Mouse (Mus musculus) neural tube, embryonic 11.5 days (tissue): ENCODE data around the gene Aldh1l1. TPM values are rescaled to one million over a fixed set of nuclear protein-coding genes. Genes with fewer than 3 reads are reported as not detected.

Experiments
- ATAC-seq: fragments of 200-750 bp; cut with Nextera tagmentation; 2 replicates; pipeline ENCODE4 v1.8.0; 2017; ENCODE audit warnings: moderate number of reproducible peaks, mild to moderate bottlenecking, moderate TSS enrichment, moderate library complexity; ENCODE audit not compliant: insufficient read depth, low FRiP score, low TSS enrichment
- DNase-seq: peaks from one replicate; pipeline ENCODE4 v3.0.0-alpha.2; 2015; ENCODE audit warnings: low spot score
- H3K27ac ChIP-seq: fragments of 300-500 bp; sonication (generic); 2 replicates; pipeline ENCODE4 v1.5.1; 2014; ENCODE audit warnings: low read depth, mild to moderate bottlenecking, low read length
- H3K27me3 ChIP-seq: fragments of 300-500 bp; sonication (generic); 2 replicates; pipeline ENCODE4 v1.6.1; 2014; ENCODE audit warnings: mild to moderate bottlenecking, low read length, mixed read lengths; ENCODE audit not compliant: control insufficient read depth, insufficient read depth
- H3K36me3 ChIP-seq: fragments of 300-500 bp; sonication (generic); 2 replicates; pipeline ENCODE4 v1.6.1; 2014; ENCODE audit warnings: mild to moderate bottlenecking, low read length, moderate library complexity, mixed read lengths; ENCODE audit not compliant: control insufficient read depth, insufficient read depth
- H3K4me1 ChIP-seq: fragments of 300-500 bp; sonication (generic); 2 replicates; pipeline ENCODE4 v1.6.1; 2014; ENCODE audit warnings: low read length, mixed read lengths; ENCODE audit not compliant: control insufficient read depth, insufficient read depth
- H3K4me2 ChIP-seq: fragments of 300-500 bp; sonication (generic); 2 replicates; pipeline ENCODE4 v1.6.1; 2014; ENCODE audit warnings: low read depth, mild to moderate bottlenecking, moderate library complexity
- H3K4me3 ChIP-seq: fragments of 300-500 bp; sonication (generic); 2 replicates; pipeline ENCODE4 v1.5.1; 2014; ENCODE audit warnings: low read depth, low read length
- H3K9ac ChIP-seq: fragments of 300-500 bp; sonication (generic); 2 replicates; pipeline ENCODE4 v1.6.1; 2014; ENCODE audit warnings: mild to moderate bottlenecking, low read length
- H3K9me3 ChIP-seq: fragments of 300-500 bp; sonication (generic); 2 replicates; pipeline ENCODE4 v1.6.1; 2016; ENCODE audit warnings: low read length; ENCODE audit not compliant: control insufficient read depth
- WGBS: fragments of 180-500 bp; shearing (Covaris S2); extraction: QIAGEN DNeasy Blood & Tissue Kit; methylation state at CpG from one replicate; pipeline ENCODE4 v1.1.7; 2014; 5-methylcytosine and 5-hydroxymethylcytosine counted together
- polyA plus RNA-seq: library from polyadenylated mRNA; unstranded; fragments of >200 nt; fragmentation: Nextera tagmentation; extraction: Ambion mirVana; gene quantifications from 2 replicates; pipeline ENCODE4 v1.2.1, GENCODE M21; 2014

The Aldh1l1 gene
- polyA plus RNA-seq, 1 experiment from 2014 or later, result 0.97 TPM

- Histone ChIP-seq H3K4me1 (no peaks in the 10 kb centered on the region), H3K4me2 (no peak overlapping the region), H3K27me3 (no peaks in the 10 kb centered on the region), H3K9ac (no peak overlapping the region), H3K36me3 (no peaks in the 10 kb centered on the region), H3K27ac (no peak overlapping the region), H3K9me3 (no peaks in the 10 kb centered on the region), H3K4me3 (no peak overlapping the region)
- ATAC-seq (no peak), DNase-seq (no peak)
- 81% methylated on average over 16 of the region's 16 CpGs for WGBS
Observed at GRCm38 (mm10) chr6:90506673-90507311, 20.6 kb downstream of the Aldh1l1 start.

DNA sequence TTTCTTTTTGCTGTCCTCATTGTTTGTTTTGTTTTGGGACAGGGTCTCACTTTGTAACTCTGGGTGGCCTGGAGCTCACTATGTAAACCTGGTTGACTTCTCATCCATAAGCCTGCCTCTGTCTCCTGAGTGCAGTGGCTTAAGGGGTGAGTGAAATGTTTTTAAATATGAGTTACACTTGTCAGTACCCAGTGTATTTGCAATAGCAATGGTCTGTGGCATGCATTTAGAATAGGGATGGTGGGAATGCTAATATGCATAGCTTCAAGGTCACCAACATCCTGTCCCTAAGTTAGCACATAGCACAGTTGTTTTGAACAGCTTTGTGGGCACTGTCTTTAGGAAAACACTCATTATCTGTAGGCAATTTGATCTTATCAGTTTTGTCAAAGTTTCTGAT, 21.2 kb downstream of the Aldh1l1 start:
- Histone ChIP-seq H3K9me3 (no peaks in the 10 kb centered on the region), H3K9ac (no peak overlapping the region), H3K4me3 (no peak overlapping the region), H3K4me1 (no peaks in the 10 kb centered on the region), H3K27ac (no peak overlapping the region), H3K36me3 (no peaks in the 10 kb centered on the region), H3K4me2 (no peak overlapping the region), H3K27me3 (no peaks in the 10 kb centered on the region)
- ATAC-seq (no peak), DNase-seq (no peak)

GRCm38 (mm10) chr6:90508197-90508624, 22.0 kb downstream of the Aldh1l1 start:
- H3K27me3 ChIP-seq, result no peaks in the 10 kb centered on the region
- H3K4me1 ChIP-seq, result no peaks in the 10 kb centered on the region
- H3K9me3 ChIP-seq, result no peaks in the 10 kb centered on the region
- H3K9ac ChIP-seq, result no peak overlapping the region
- no peak overlapping the region for H3K4me2 ChIP-seq
- H3K27ac ChIP-seq, result no peak overlapping the region
- ATAC-seq (no peak), DNase-seq (peak; percentile 22)
- 63% methylated on average over 4 of the region's 4 CpGs for WGBS
- H3K4me3 ChIP-seq, result no peak overlapping the region
- H3K36me3 ChIP-seq, result no peaks in the 10 kb centered on the region

DNA sequence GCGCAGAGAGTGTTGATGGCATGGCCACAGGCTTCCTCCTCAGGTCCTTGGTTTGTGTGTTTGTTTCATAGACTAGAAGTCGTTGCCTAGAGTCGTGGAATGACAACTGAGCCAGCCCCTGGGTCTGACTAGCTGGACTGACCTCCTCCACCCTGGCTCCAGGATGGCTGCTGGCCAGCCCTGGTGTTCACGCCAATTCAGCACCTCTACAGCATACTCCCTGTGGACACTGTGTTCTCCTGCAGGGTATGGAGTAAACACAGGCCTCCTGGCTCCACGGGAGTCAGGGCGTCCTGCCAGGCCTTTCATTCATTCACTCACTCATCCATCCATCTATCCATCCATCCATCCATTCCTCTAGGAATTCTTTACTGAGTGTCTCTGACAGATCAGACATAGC, 22.9 kb downstream of the Aldh1l1 start:
- no peaks in the 10 kb centered on the region for H3K4me1 ChIP-seq
- ATAC-seq (no peak), DNase-seq (no peak)
- no peaks in the 10 kb centered on the region for H3K36me3 ChIP-seq
- H3K27me3 ChIP-seq, result no peaks in the 10 kb centered on the region
- no peak overlapping the region for H3K9ac ChIP-seq
- no peak overlapping the region for H3K4me2 ChIP-seq
- H3K9me3 ChIP-seq, result no peaks in the 10 kb centered on the region
- WGBS, result 81% methylated on average over 6 of the region's 6 CpGs
- H3K4me3 ChIP-seq, result no peak overlapping the region
- H3K27ac ChIP-seq, result no peak overlapping the region

DNA sequence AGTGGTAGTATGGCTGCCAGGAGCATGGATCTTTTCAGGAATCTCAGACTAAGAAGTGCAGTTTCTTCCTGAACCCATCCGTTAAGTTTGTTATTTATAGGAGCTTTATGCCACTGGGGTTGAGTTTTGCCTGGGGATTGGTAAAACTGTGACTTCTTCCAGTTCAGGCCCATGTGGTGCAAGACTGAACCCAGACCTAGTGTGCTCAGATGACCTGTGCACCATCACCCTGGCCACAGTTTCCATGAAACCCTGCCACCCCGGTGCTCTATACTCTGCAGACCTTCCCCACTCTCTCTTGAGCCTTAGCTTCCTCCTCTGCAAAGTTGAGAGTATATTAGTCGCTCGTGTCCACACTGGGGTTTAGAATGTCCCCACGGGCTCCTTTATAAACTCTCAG, 26.2 kb downstream of the Aldh1l1 start:
- DNase-seq, result no peak
- H3K9me3 ChIP-seq, result no peaks in the 10 kb centered on the region
- 94% methylated on average over 5 of the region's 5 CpGs for WGBS
- no peaks in the 10 kb centered on the region for H3K27me3 ChIP-seq
- no peak for ATAC-seq
- H3K27ac ChIP-seq, result no peak overlapping the region
- H3K9ac ChIP-seq, result no peak overlapping the region
- no peak overlapping the region for H3K4me3 ChIP-seq
- H3K4me2 ChIP-seq, result no peak overlapping the region
- H3K4me1 ChIP-seq, result no peaks in the 10 kb centered on the region
- no peaks in the 10 kb centered on the region for H3K36me3 ChIP-seq

DNA sequence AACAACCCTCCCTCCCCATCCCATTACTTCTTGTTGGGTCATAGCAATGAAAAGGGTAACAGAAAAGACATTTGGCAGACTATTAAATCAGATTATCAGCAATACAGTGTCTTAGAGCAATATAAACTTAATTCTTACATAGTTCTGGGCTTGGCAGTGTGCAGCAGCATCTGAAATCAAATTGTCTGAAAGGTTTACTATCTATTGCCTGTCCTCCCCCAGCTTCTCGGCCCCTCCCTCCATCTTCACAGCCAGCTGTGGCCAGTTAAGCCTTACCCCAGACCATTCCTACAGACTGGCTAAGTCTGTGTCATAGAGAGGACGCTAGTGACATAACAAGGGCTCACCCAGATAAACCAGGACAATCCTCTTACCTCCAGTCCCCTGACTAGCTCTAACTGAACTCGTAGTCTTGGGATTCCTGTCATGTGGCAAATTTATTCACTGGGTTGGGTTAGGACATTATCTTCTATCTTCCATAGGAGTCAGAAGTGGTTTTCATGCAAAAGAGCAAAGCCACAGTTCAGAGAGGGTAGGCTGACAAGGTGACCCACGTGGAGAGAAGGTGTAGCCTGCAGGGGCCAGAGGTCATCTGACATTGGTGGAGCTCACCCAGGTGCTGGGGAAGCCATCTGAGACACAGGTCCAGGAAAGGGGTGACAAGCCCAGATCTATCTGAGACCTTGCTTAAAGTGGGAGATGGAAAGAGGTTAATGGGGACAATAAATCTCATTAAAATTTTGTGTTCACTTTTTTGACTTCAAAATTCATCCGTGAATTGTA, 27.0 kb downstream of the Aldh1l1 start:
- no peaks in the 10 kb centered on the region for H3K36me3 ChIP-seq
- ATAC-seq (no peak), DNase-seq (no peak)
- 70% methylated on average over 5 of the region's 5 CpGs for WGBS
- no peaks in the 10 kb centered on the region for H3K4me1 ChIP-seq
- H3K9ac ChIP-seq, result no peak overlapping the region
- H3K27me3 ChIP-seq, result no peaks in the 10 kb centered on the region
- H3K9me3 ChIP-seq, result no peaks in the 10 kb centered on the region
- no peak overlapping the region for H3K27ac ChIP-seq
- H3K4me2 ChIP-seq, result no peak overlapping the region
- no peak overlapping the region for H3K4me3 ChIP-seq

- Histone ChIP-seq H3K36me3 (no peaks in the 10 kb centered on the region), H3K9me3 (no peaks in the 10 kb centered on the region), H3K4me3 (no peak overlapping the region), H3K4me2 (no peak overlapping the region), H3K9ac (no peak overlapping the region), H3K4me1 (no peaks in the 10 kb centered on the region), H3K27me3 (no peaks in the 10 kb centered on the region), H3K27ac (no peak overlapping the region)
- DNase-seq (no peak), ATAC-seq (no peak)
Observed at GRCm38 (mm10) chr6:90514369-90514768, 28.1 kb downstream of the Aldh1l1 start.

GRCm38 (mm10) chr6:90514883-90515405, 28.7 kb downstream of the Aldh1l1 start:
- ATAC-seq, result peak; percentile 69
- H3K27ac ChIP-seq, result no peak overlapping the region
- no peak overlapping the region for H3K4me2 ChIP-seq
- H3K9me3 ChIP-seq, result no peaks in the 10 kb centered on the region
- no peak overlapping the region for H3K9ac ChIP-seq
- H3K36me3 ChIP-seq, result no peaks in the 10 kb centered on the region
- DNase-seq, result peak; percentile 85
- WGBS, result 43% methylated on average over 4 of the region's 4 CpGs
- no peaks in the 10 kb centered on the region for H3K4me1 ChIP-seq
- no peaks in the 10 kb centered on the region for H3K27me3 ChIP-seq
- H3K4me3 ChIP-seq, result no peak overlapping the region

DNA sequence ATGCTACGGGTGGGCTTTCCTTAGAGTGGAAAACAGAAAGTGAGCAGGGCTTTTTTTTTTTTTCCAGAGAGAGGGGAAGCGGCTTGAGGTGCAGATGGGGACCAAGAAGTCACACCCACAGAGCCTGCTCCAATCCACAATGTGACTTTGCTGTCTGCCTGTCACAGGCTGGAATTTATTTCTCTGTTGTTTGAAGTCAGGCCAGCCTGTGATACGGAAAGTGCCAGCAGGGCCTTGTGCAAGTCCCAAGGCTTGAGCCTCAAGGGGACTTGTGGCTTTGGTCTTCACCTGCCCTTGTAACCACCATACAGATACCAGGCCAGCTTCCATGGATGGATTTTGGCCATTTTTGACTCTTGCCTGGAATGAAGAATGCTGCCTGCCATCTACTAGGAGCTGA, 32.7 kb downstream of the Aldh1l1 start:
- H3K4me3 ChIP-seq, result no peak overlapping the region
- no peak for ATAC-seq
- H3K9me3 ChIP-seq, result no peaks in the 10 kb centered on the region
- H3K4me2 ChIP-seq, result no peak overlapping the region
- no peak overlapping the region for H3K9ac ChIP-seq
- no peaks in the 10 kb centered on the region for H3K4me1 ChIP-seq
- H3K27ac ChIP-seq, result no peak overlapping the region
- H3K27me3 ChIP-seq, result no peaks in the 10 kb centered on the region
- DNase-seq, result no peak
- H3K36me3 ChIP-seq, result no peaks in the 10 kb centered on the region
- WGBS, result 65% methylated on average over 3 of the region's 3 CpGs
